Mouse (Mus musculus): ENCODE results near the gene Vopp1.

- TF ChIP-seq CTCF (IDR thresholded peaks at IDR 0.05; ENCODE audit: control insufficient read depth, insufficient read depth, low read length), result no peak
- no peak for TF ChIP-seq POLR2A (IDR thresholded peaks at IDR 0.05; ENCODE audit: borderline replicate concordance, control insufficient read depth, low read depth, low read length)
Measured at GRCm38 (mm10) chr6:57825259-57825715, 328 bp upstream of the Vopp1 start.

Data from bone marrow, adult 2 months (tissue).